ENCODE assay signal across 8 mouse cellular contexts in genomic region chr2:28205467-28205805, GRCm38 (mm10). TPM values are rescaled to one million over a fixed set of nuclear protein-coding genes. Genes with fewer than 3 reads are reported as not detected.
DNase-seq lines count a peak whose midpoint lies in the region; ATAC-seq lines count a peak whose summit lies in the region.

No protein-coding gene starts in this region.

- peak overlapping the region; percentile 97 for H3K4me2 ChIP-seq in embryonic facial prominence, embryonic 14.5 days (ENCODE audit: low read depth, low read length)
- H3K4me2 ChIP-seq in kidney, embryonic 15.5 days = peak overlapping the region; percentile 94
- H3K4me2 ChIP-seq in liver, embryonic 11.5 days = peak overlapping the region; percentile 90
- H3K4me2 ChIP-seq in stomach, embryonic 16.5 days (ENCODE audit: low read depth, low read length) = peak overlapping the region; percentile 98

- H3K9me3 ChIP-seq in embryonic facial prominence, embryonic 14.5 days (ENCODE audit: control insufficient read depth, low read length) = no peaks in the 10 kb centered on the region
- no peaks in the 10 kb centered on the region for H3K9me3 ChIP-seq in heart, embryonic 10.5 days
- H3K9me3 ChIP-seq in kidney, embryonic 15.5 days (replicated peaks) = no peaks in the 10 kb centered on the region
- no peaks in the 10 kb centered on the region for H3K9me3 ChIP-seq in liver, embryonic 11.5 days (ENCODE audit: control insufficient read depth, low read length)
- no peaks in the 10 kb centered on the region for H3K9me3 ChIP-seq in stomach, embryonic 16.5 days (replicated peaks; ENCODE audit: control insufficient read depth, low read length)

- peak overlapping the region; percentile 21; the same call in 1 of the 2 replicates for H3K27ac ChIP-seq in embryonic facial prominence, embryonic 14.5 days (replicated peaks; ENCODE audit: low read depth, low read length)
- peak overlapping the region; percentile 79 for H3K27ac ChIP-seq in heart, embryonic 10.5 days
- no peak overlapping the region for H3K27ac ChIP-seq in kidney, embryonic 15.5 days
- no peak overlapping the region for H3K27ac ChIP-seq in liver, embryonic 11.5 days (ENCODE audit: low read depth, low read length)
- no peak overlapping the region for H3K27ac ChIP-seq in stomach, embryonic 16.5 days (ENCODE audit: low read length)

- peak; percentile 84 for ATAC-seq in embryonic facial prominence, embryonic 14.5 days (ENCODE audit: low read depth)
- peak; percentile 62 for ATAC-seq in kidney, embryonic 15.5 days (replicated peaks; ENCODE audit: low FRiP score)
- peak; percentile 61 for ATAC-seq in liver, embryonic 11.5 days (replicated peaks; ENCODE audit: low FRiP score)
- ATAC-seq in stomach, embryonic 16.5 days (ENCODE audit: insufficient read depth, low FRiP score) = peak; percentile 81

- peak overlapping the region; percentile 78 for H3K9ac ChIP-seq in embryonic facial prominence, embryonic 14.5 days (ENCODE audit: low read depth, low read length)
- peak overlapping the region; percentile 64 for H3K9ac ChIP-seq in kidney, embryonic 15.5 days
- peak overlapping the region; percentile 64 for H3K9ac ChIP-seq in liver, embryonic 11.5 days (ENCODE audit: low read depth, low read length)
- peak overlapping the region; percentile 82 for H3K9ac ChIP-seq in stomach, embryonic 16.5 days (ENCODE audit: low read length)

- H3K4me1 ChIP-seq in embryonic facial prominence, embryonic 14.5 days (ENCODE audit: control insufficient read depth, insufficient read depth, low read length) = peaks cover 15% of the 10 kb centered on the region
- peaks cover 25% of the 10 kb centered on the region for H3K4me1 ChIP-seq in heart, embryonic 10.5 days
- peaks cover 27% of the 10 kb centered on the region for H3K4me1 ChIP-seq in kidney, embryonic 15.5 days
- H3K4me1 ChIP-seq in liver, embryonic 11.5 days (replicated peaks; ENCODE audit: control insufficient read depth, insufficient read depth, low read length) = peaks cover 7% of the 10 kb centered on the region; the same call in 1 of the 2 replicates
- H3K4me1 ChIP-seq in stomach, embryonic 16.5 days (ENCODE audit: control insufficient read depth, insufficient read depth, low read length) = peaks cover 16% of the 10 kb centered on the region

- H3K27me3 ChIP-seq in embryonic facial prominence, embryonic 14.5 days (replicated peaks; ENCODE audit: control insufficient read depth, insufficient read depth, low read length) = 0 out of 2 replicates have a peak, but pooled peaks cover 5% of the 10 kb centered on the region
- peaks cover 72% of the 10 kb centered on the region for H3K27me3 ChIP-seq in heart, embryonic 10.5 days (ENCODE audit: insufficient read depth, poor library complexity, severe bottlenecking)
- H3K27me3 ChIP-seq in kidney, embryonic 15.5 days = peaks cover 24% of the 10 kb centered on the region
- peaks cover 42% of the 10 kb centered on the region for H3K27me3 ChIP-seq in liver, embryonic 11.5 days (replicated peaks; ENCODE audit: control insufficient read depth, insufficient read depth, low read length)
- no peaks in the 10 kb centered on the region; the same call in 1 of the 2 replicates for H3K27me3 ChIP-seq in stomach, embryonic 16.5 days (ENCODE audit: control insufficient read depth, insufficient read depth, low read length)

- peaks cover 4% of the 10 kb centered on the region; the same call in 1 of the 2 replicates for H3K36me3 ChIP-seq in embryonic facial prominence, embryonic 14.5 days (ENCODE audit: control insufficient read depth, insufficient read depth, low read length)
- no peaks in the 10 kb centered on the region for H3K36me3 ChIP-seq in heart, embryonic 10.5 days
- no peaks in the 10 kb centered on the region for H3K36me3 ChIP-seq in kidney, embryonic 15.5 days
- no peaks in the 10 kb centered on the region for H3K36me3 ChIP-seq in liver, embryonic 11.5 days (ENCODE audit: control insufficient read depth, insufficient read depth, low read length)
- H3K36me3 ChIP-seq in stomach, embryonic 16.5 days (ENCODE audit: control insufficient read depth, insufficient read depth, low read length) = no peaks in the 10 kb centered on the region

- H3K4me3 ChIP-seq in embryonic facial prominence, embryonic 14.5 days (ENCODE audit: low read depth, low read length) = peak overlapping the region; percentile 66
- H3K4me3 ChIP-seq in heart, embryonic 10.5 days = peak overlapping the region; percentile 70
- peak overlapping the region; percentile 51 for H3K4me3 ChIP-seq in kidney, embryonic 15.5 days (replicated peaks)
- H3K4me3 ChIP-seq in liver, embryonic 11.5 days (ENCODE audit: low read depth, low read length) = peak overlapping the region; percentile 63
- peak overlapping the region; percentile 63 for H3K4me3 ChIP-seq in stomach, embryonic 16.5 days (replicated peaks; ENCODE audit: low read length)

- peak; percentile 79 for DNase-seq in 3134 (ENCODE audit: extremely low read depth, insufficient read length, low spot score)
- DNase-seq in adrenal gland, postnatal 36 days = peak; percentile 91 to 94
- peak; percentile 85 for DNase-seq in embryonic facial prominence, embryonic 14.5 days (ENCODE audit: low spot score)
- peak; percentile 82 for DNase-seq in heart, embryonic 10.5 days (ENCODE audit: low spot score)
- DNase-seq in liver, embryonic 11.5 days (ENCODE audit: low spot score) = peak; percentile 64
- DNase-seq in natural killer cell, adult 2 months (ENCODE audit: low spot score in 2 of 2) = peak; percentile 63 to 73

- under 1% methylated on average over 25 of the region's 49 CpGs for WGBS in embryonic facial prominence, embryonic 14.5 days
- under 1% methylated on average over 49 of the region's 49 CpGs for WGBS in heart, embryonic 10.5 days
- WGBS in kidney, embryonic 15.5 days = under 1% methylated on average over 42 of the region's 49 CpGs
- WGBS in liver, embryonic 11.5 days = under 1% methylated on average over 47 of the region's 49 CpGs
- under 1% methylated on average over 49 of the region's 49 CpGs for WGBS in stomach, embryonic 16.5 days

RNA-seq across cellular contexts. Expression of gene Olfm1, which starts 12.6 kb away (rescaled TPM):
- 10 to 100 TPM; 34.4 to 40.5 TPM for total RNA-seq in adrenal gland, postnatal 36 days (2021)
- 45.1 and 46.1 TPM in 2 replicates for polyA plus RNA-seq in embryonic facial prominence, embryonic 14.5 days (2014; fragmentation: Nextera tagmentation; extraction: Ambion mirVana)
- 3.7 and 8.8 TPM in 2 replicates for polyA plus RNA-seq in heart, embryonic 10.5 days (2016; fragmentation: Nextera tagmentation; extraction: Ambion mirVana)
- 15.0 and 16.9 TPM in 2 replicates for polyA plus RNA-seq in kidney, embryonic 15.5 days (2015; fragmentation: Nextera tagmentation; extraction: Ambion mirVana)
- polyA plus RNA-seq in liver, embryonic 11.5 days (2014; fragmentation: Nextera tagmentation; extraction: Ambion mirVana) = 8.8 and 9.4 TPM in 2 replicates
- polyA plus RNA-seq in stomach, embryonic 16.5 days (2015; fragmentation: Nextera tagmentation; extraction: Ambion mirVana) = 14.8 and 16.2 TPM in 2 replicates

Comparison
In these comparisons a context has a peak if more than half of its experiments do, and no peak if none do; other contexts are left out.
1. H3K27ac ChIP-seq: peak in embryonic facial prominence, embryonic 14.5 days (single experiment) and heart, embryonic 10.5 days (single experiment); none in kidney, embryonic 15.5 days (single experiment), liver, embryonic 11.5 days (single experiment) and stomach, embryonic 16.5 days (single experiment).
2. Peak in every context shown above with its lines, with median percentiles within 50 percentile points of each other: DNase-seq, ATAC-seq, H3K4me2 ChIP-seq, H3K4me3 ChIP-seq and H3K9ac ChIP-seq.